Mouse (Mus musculus) erythroblast, embryonic 14.5 days (primary cell): ENCODE results near the gene Zfp810. TPM values are rescaled to one million over a fixed set of nuclear protein-coding genes. Genes with fewer than 3 reads are reported as not detected.
A peak's percentile ranks its signal among the peaks of the same experiment; 100 is the strongest.
"Not testable (repeated sequence)": the region's sequence is repeated elsewhere in the genome, so short reads cannot be mapped to it uniquely, and the experiment has no call there.

ENCODE experiments used
- H3K27me3 ChIP-seq: 2 replicates; pipeline ENCODE4 v1.6.1; 2012; ENCODE audit warnings: inconsistent platforms; ENCODE audit not compliant: control insufficient read depth
- H3K36me3 ChIP-seq: 2 replicates; pipeline ENCODE4 v1.6.1; 2012; ENCODE audit warnings: mild to moderate bottlenecking, inconsistent platforms; ENCODE audit not compliant: control insufficient read depth
- H3K4me1 ChIP-seq: 2 replicates; pipeline ENCODE4 v1.6.1; 2012; ENCODE audit warnings: inconsistent platforms; ENCODE audit not compliant: control insufficient read depth
- H3K4me3 ChIP-seq: replicated peaks from 2 replicates; pipeline ENCODE3; 2012; ENCODE audit warnings: moderate library complexity, mild to moderate bottlenecking, inconsistent platforms
- H3K9me3 ChIP-seq: 2 replicates; pipeline ENCODE4 v1.6.1; 2012; ENCODE audit warnings: low read length, inconsistent platforms, mixed read lengths; ENCODE audit not compliant: control insufficient read depth
- GATA1 ChIP-seq: IDR thresholded peaks from 2 replicates; pipeline ENCODE4 v1.6.1; 2012; ENCODE audit warnings: low read length, inconsistent platforms, mixed read lengths
- TAL1 ChIP-seq: IDR thresholded peaks from 3 replicates; pipeline ENCODE4 v1.6.1; 2012; ENCODE audit warnings: low read length, inconsistent platforms, mixed read lengths
- polyA plus RNA-seq: library from polyadenylated mRNA; stranded (reverse); fragments of >175 nt; gene quantifications from 2 replicates; pipeline ENCODE4 v1.2.3, GENCODE M21; 2012

The Zfp810 gene
- polyA plus RNA-seq, 1 experiment = 0.07 TPM

- Histone ChIP-seq H3K36me3 (peaks cover 17% of the 10 kb centered on the region), H3K27me3 (no peaks in the 10 kb centered on the region), H3K9me3 (no peaks in the 10 kb centered on the region), H3K4me3 (peak overlapping the region; percentile 18), H3K4me1 (peaks cover 36% of the 10 kb centered on the region)
- peak; percentile 55 for TF ChIP-seq TAL1
- no peak for TF ChIP-seq GATA1
These were observed 15.1 kb upstream of the Zfp810 start for GRCm38 (mm10) chr9:22322381-22323211.

GRCm38 (mm10) chr9:22319109-22319508 lies 11.7 kb upstream of the Zfp810 start:
- Histone ChIP-seq H3K4me3 (no peak overlapping the region), H3K9me3 (no peaks in the 10 kb centered on the region), H3K27me3 (no peaks in the 10 kb centered on the region), H3K36me3 (peaks cover 11% of the 10 kb centered on the region), H3K4me1 (peaks cover 24% of the 10 kb centered on the region)
- TF ChIP-seq TAL1 (no peak), GATA1 (no peak)

DNA sequence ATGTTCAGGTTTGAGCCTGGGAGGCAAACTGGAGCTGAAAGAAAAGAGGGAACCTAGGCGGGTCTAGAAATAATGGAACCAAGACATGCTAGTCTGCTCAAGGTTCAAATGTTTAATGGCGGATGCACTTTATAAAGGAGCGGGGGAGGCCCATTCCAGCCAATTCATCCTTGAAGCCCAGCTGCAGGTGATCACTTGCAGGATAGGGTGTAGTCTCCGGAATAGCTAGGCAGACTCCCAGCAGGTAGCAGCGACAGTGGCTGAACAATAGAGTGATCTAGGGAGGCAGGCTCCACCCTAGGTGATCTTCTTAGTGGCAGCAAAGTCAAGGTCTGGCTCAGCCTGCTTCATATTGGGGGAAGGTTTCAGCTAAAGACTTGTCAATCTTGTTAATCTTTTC lies 8.6 kb upstream of the Zfp810 start:
- H3K4me3 ChIP-seq, H3K4me1 ChIP-seq, H3K27me3 ChIP-seq, H3K36me3 ChIP-seq: not testable (repeated sequence)
- H3K9me3 ChIP-seq = peaks cover 15% of the 10 kb centered on the region

- Histone ChIP-seq H3K9me3 (peaks cover 15% of the 10 kb centered on the region), H3K4me1 (no peaks in the 10 kb centered on the region), H3K4me3 (no peak overlapping the region), H3K36me3 (no peaks in the 10 kb centered on the region), H3K27me3 (no peaks in the 10 kb centered on the region)
- TF ChIP-seq TAL1 = no peak
- TF ChIP-seq GATA1 = no peak
These were observed 6.6 kb upstream of the Zfp810 start for GRCm38 (mm10) chr9:22314066-22314465.

DNA sequence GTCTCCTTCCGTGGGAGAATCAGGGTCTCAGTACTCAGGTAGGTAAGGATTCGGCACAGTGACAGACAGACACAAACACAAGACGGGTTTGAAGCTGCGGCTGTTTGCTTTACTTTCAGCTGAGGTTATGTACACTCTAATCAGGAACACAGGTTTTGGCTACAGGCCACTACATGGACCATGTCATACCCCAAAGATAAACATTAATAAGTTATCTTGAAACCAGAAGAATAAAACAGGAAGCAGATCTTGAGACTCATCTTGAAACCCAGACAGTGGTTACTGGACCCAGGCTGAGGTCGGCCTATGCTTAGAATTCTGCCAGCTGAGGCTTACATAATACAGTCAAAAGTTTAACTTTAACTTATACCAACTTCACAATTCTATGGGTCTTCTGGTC lies 5.8 kb upstream of the Zfp810 start:
- Histone ChIP-seq H3K9me3 (peaks cover 15% of the 10 kb centered on the region), H3K36me3 (no peaks in the 10 kb centered on the region), H3K4me3 (no peak overlapping the region), H3K4me1 (no peaks in the 10 kb centered on the region), H3K27me3 (no peaks in the 10 kb centered on the region)
- TF ChIP-seq TAL1 (no peak), GATA1 (no peak)

DNA sequence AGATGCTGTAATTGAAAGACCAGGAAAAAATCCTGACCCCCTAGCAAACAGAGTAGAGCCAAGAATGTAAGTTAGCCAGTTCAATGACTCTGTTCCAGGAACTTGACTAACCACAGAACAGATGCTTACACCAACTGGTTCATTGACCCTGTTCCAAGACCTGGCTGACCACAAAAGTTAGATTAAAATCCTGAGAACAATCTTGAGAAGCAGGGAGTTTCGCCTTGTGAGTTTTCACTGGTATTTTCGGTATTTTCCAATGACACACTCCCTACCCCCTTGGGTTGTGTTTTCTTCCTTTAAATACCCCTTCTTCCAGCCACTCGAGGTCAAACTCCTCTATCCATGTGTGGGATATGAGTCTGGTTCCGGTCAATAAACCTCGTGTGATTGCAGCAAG lies 2.2 kb upstream of the Zfp810 start:
- Histone ChIP-seq H3K4me3 (no peak overlapping the region), H3K9me3 (peaks cover 15% of the 10 kb centered on the region), H3K4me1 (peaks cover 21% of the 10 kb centered on the region), H3K27me3 (peaks cover 8% of the 10 kb centered on the region), H3K36me3 (no peaks in the 10 kb centered on the region)
- TF ChIP-seq GATA1 (no peak), TAL1 (no peak)

DNA sequence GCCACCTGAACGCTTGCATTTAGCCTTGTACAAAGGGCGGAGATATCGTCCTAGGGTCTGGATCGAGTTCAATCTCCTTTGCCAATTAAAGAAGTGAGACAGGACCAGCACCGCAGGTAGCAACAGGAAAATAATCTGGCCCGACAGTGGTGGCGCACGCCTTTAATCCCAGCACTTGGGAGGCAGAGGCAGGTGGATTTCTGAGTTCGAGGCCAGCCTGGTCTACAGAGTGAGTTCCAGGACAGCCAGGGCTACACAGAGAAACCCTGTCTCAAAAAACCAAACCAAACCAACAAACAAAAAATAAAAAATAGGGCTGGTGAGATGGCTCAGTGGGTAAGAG lies 443 bp upstream of the Zfp810 start:
- peaks cover 15% of the 10 kb centered on the region for H3K9me3 ChIP-seq
- H3K36me3 ChIP-seq, H3K27me3 ChIP-seq: not testable (repeated sequence)
- peaks cover 21% of the 10 kb centered on the region for H3K4me1 ChIP-seq
- H3K4me3 ChIP-seq = peak overlapping the region; percentile 81

GRCm38 (mm10) chr9:22306726-22307125 lies 722 bp downstream of the Zfp810 start:
- H3K9me3 ChIP-seq = peaks cover 4% of the 10 kb centered on the region
- TF ChIP-seq TAL1 (no peak), GATA1 (no peak)
- H3K27me3 ChIP-seq = peaks cover 8% of the 10 kb centered on the region
- peaks cover 21% of the 10 kb centered on the region for H3K4me1 ChIP-seq
- H3K36me3 ChIP-seq = no peaks in the 10 kb centered on the region; the same call in 1 of the 2 replicates
- H3K4me3 ChIP-seq = peak overlapping the region; percentile 81

DNA sequence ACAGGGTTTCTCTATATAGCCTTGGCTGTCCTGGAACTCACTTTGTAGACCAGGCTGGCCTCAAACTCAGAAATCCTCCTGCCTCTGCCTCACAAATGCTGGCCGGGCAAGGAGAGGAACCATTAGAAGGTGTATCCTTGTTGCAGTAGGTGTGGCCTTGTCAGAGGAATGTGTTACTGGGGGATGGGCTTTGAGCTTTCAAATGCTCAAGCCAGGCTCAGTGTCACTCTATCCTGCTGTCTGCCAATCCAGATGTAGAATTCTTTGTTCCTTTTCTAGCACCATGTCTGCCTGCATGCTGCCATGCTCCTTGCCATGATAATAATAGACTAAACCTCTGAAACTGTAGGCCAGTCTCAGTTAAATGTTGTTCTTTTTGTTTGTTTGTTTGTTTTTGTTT lies 5.2 kb downstream of the Zfp810 start:
- no peak overlapping the region for H3K4me3 ChIP-seq
- H3K9me3 ChIP-seq = no peaks in the 10 kb centered on the region
- TF ChIP-seq TAL1 = no peak
- TF ChIP-seq GATA1 = no peak
- peaks cover 14% of the 10 kb centered on the region for H3K4me1 ChIP-seq
- H3K27me3 ChIP-seq = peaks cover 4% of the 10 kb centered on the region
- H3K36me3 ChIP-seq = peaks cover 13% of the 10 kb centered on the region

DNA sequence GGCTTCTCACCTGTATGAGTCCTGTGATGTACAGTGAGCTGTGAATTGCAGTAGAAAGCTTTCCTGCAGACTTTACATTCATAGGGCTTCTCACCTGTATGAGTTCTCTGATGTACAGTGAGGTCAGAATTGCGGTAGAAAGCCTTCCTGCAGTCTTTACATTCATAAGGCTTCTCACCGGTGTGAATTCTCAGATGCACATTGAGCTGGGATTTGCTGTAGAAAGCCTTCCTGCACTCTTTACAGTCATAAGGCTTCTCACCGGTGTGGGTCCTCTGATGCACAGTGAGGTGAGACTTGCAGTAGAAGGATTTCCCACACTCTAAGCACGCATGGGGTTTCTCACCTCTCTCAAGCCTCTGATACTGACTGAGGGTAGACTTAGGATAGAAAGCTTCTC lies 28.7 kb downstream of the Zfp810 start:
- Histone ChIP-seq H3K9me3 (peaks cover 50% of the 10 kb centered on the region), H3K36me3 (peaks cover 57% of the 10 kb centered on the region), H3K4me3 (no peak overlapping the region), H3K4me1 (no peaks in the 10 kb centered on the region), H3K27me3 (no peaks in the 10 kb centered on the region; the same call in 1 of the 2 replicates)
- TF ChIP-seq TAL1 (no peak), GATA1 (no peak)
